Mouse (Mus musculus) ovary, postnatal 14 days (tissue): ENCODE measurements around the gene Npat.

Experiments used
- DNase-seq: peaks from one replicate; pipeline ENCODE4 v3.0.0; 2022; ENCODE audit warnings: low spot score

Npat gene

GRCm38 (mm10) chr9:53609968-53610781, 73.3 kb downstream of the Npat start, which contains the start of gene Acat1:
Gene Acat1 (minus strand): TSS chr9:53610382.
- DNase-seq = peak; percentile 96

- no peak for DNase-seq
Measured at GRCm38 (mm10) chr9:53614286-53614685, 77.4 kb downstream of the Npat start.

- DNase-seq = no peak
Measured at GRCm38 (mm10) chr9:53615246-53615645, 78.4 kb downstream of the Npat start.
